Mouse (Mus musculus) cerebellum, adult 11-12 months (tissue): ENCODE data around the gene Spef1.

Experiments
- DNase-seq: peaks from one replicate; pipeline ENCODE4 v3.0.0; 2022

Gene Spef1

GRCm38 (mm10) chr2:131139886-131140532 is 47.1 kb downstream of the Spef1 start:
- no peak for DNase-seq

DNA sequence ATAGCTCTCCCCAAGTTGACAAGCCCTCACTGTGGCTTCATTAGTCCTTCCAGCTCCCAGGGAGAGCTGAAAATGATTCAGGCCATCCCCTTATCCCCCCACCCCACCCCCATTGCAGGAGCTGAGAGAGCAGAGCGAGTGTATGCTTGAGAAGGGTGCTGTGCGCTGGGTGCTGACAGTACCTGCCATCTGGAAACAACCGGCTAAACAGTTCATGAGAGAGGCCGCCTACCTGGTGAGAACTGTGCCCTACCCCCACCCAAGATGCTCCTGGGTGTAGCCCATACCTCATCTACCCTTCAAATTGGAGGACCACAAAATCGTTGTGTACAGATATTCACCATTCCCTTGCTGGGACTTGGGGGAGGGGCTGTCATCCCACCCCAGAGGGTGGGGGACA is 47.8 kb downstream of the Spef1 start:
- no peak for DNase-seq

- DNase-seq, result no peak
Observed at GRCm38 (mm10) chr2:131138760-131139159, 48.3 kb downstream of the Spef1 start.

GRCm38 (mm10) chr2:131138296-131138695 is 48.8 kb downstream of the Spef1 start:
- no peak for DNase-seq

GRCm38 (mm10) chr2:131135521-131136139 is 51.5 kb downstream of the Spef1 start:
- no peak for DNase-seq

DNA sequence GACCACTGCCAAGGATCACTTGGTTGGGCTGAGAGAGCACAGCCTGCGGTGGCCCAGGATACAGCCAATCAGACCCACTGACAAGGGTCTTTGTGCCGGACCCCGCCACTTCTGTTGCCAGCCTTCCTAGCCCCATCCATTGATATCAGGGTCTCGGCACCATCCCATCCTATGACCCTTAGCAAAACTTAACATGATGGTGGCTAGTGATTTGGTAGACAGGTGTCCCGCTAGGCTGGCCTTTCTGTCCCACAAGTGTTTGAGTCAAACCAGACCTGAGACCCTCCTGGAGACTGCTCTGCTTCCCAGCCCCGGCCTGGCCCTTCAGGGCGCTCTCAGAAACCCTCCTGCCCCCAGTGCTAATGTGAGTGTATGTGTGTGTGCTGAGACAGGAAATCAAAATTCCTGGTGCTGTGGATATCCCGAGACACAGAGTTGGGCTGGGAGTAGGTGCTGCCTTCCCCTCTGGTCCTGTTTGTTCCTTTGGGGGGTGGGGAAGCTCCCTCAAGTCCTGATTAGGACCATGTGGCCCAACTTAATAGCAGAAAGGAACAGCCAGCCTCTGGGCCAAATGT is 52.2 kb downstream of the Spef1 start:
- no peak for DNase-seq

GRCm38 (mm10) chr2:131134381-131134780 is 52.7 kb downstream of the Spef1 start:
- DNase-seq, result no peak

DNA sequence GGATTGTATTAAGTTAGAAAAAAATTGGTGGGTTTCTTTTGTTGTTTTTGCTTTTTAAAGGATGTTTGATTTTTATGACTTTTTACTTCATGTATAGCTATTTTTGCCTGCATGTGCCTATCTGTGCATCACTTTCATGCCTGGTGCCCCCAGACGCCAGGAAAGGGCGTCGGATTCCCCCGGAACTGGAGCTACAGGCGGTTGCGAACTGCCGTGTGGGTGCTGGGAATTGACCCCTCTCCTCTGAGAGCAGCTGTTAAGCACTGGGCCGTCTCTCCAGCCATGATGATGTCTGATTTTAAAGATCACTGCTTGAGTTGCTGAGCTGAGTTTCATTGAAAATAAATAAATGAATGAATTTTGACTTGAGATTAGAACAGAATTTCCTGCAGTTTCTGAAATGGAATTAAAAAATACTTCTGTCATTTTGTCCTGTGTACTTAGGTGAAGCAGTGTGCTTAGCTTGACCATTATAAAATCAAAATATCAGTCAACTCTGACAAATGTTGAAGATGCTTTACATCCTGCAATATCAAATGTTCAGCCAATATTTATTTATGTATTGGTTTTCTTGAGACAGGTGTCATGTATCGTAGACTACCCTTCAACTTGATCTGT is 54.0 kb downstream of the Spef1 start, which contains the start of gene Gm11037:
Gene Gm11037, plus strand, starts transcription at position 568 of the 618 bp plus-strand sequence.
- DNase-seq, result no peak

DNA sequence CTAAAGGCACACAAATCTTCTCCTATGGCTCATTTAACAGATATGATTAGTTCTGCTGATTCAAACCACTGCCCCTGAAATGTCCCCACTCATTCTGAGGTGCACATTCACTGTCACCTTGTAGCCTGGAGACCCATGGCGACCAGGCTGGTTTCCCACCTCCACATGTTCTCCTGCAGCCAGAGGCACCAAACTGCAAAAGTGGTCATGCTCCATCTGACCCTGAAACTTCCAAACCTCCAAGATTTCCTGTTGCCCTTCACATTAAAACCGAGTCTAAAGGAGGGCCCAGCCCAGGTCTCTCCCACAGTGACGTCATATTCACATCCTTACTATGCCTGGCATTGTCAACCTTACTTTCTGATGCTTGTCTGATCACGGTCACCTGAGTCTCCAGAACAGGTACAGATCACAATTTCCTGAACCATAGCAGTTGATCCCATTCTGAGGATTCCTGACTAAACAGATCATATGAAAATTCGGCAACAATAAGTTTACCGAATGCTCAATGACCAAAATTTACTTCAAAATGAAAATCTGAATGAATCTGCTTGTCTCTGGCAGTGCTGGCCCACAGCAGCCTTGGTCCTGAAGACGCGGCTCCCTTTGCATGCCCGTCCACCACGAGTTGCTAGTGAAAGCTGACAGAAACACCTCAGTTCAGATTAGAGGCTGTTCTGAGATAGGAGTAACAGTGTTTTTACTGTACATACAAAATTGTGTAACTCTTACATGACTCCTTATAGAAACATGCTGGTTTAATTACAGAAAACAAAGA is 54.8 kb downstream of the Spef1 start:
- DNase-seq, result no peak

- DNase-seq, result no peak
Observed at GRCm38 (mm10) chr2:131130849-131131248, 56.2 kb downstream of the Spef1 start.

DNA sequence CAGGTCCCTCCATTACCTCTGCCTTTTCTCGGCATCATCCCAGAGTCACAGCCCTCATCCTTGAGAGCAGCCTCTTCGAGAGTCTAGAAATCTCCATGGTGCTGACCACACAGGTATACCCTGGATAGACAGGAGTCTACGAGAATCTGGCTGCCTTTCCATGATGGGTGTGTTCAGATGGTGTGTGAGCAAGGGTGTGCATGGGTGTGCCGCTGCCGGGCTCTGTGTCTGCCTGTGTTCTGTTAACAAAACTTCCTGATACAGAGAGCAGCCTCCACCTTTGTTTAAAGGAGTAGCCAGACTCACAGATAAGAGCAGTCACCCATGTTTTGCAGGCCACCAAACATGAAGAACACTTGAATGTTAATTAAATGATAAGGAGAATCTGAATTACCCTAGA is 57.2 kb downstream of the Spef1 start:
- DNase-seq, result no peak

DNA sequence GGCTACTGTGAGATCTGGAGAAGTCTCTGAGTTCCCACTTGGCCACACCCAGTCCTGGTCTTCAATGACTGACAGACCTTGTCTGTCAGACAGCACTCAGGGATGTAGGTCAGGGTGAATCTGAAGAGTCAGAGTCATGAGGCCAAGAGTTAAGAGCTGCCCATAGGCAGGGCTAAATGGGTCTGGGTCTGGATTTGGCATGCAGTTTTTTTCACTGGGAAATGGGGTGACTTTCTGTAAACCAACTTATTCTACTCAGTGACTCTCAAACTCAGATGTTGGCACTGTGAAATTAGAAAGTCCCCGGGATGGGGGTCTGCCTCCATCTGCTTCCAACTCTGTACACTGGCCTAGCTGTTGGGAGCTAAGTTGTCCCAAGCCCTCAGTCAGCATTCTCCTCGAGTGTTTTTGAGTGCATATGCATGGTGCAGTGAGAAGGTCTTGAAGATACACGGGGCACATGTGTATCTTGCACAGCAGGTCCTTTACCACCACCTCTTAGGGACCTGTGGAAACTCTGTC is 58.4 kb downstream of the Spef1 start:
- no peak for DNase-seq

DNA sequence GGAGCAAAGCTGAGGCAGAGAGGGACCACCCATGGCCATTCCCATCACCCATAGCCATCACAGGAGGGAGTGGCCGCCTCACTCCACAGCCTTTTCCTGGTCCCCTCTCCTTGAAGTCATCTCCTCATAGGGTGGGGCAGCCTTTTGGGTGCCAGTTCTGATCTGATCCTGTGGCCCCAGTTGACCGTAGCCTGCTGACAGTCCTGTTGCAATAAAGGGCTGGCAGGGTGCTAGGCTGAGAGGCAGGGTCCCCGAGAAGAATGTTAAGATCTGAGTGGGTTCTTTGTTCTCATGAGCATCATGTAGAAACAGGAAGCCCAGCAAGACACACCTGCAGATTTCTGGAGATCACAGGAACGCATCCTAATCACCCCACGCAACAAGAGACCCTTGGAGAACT is 58.9 kb downstream of the Spef1 start:
- no peak for DNase-seq

GRCm38 (mm10) chr2:131127161-131127730 is 59.8 kb downstream of the Spef1 start, which contains the start of gene Hspa12b:
Hspa12b (plus strand) TSS chr2:131127280.
- no peak for DNase-seq

- no peak for DNase-seq
Observed at GRCm38 (mm10) chr2:131125964-131126815, 60.9 kb downstream of the Spef1 start.

- DNase-seq, result no peak
Observed at GRCm38 (mm10) chr2:131125157-131125963, 61.7 kb downstream of the Spef1 start.

DNA sequence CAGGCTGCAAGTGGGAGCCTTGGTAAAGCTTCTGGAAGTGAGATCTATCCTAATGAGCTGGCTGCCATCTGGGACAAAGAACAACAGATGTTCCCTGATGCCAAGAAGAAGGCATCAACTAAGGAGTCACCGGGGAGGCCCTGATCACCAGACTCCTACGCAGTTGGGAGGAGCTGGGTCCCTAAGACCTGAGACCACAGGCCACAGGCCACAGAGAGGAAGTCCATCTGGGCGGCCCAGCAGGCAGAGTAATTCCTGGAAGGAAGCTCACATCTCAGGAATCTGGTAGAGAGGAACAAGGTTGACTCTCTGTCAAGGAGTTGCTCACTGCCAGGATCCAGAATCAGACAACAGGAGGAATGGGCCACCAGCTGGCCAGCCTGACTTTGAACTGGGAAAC is 62.9 kb downstream of the Spef1 start:
- no peak for DNase-seq
